Mouse (Mus musculus) ovary, postnatal 14 days (tissue): ENCODE measurements around the gene Plg.
A peak's percentile ranks its signal among the peaks of the same experiment; 100 is the strongest.

Experiments used
- DNase-seq: peaks from one replicate; pipeline ENCODE4 v3.0.0; 2022; ENCODE audit warnings: low spot score

Plg gene

GRCm38 (mm10) chr17:12385049-12385794, 6.8 kb downstream of the Plg start:
- DNase-seq = no peak

GRCm38 (mm10) chr17:12387781-12388180, 9.4 kb downstream of the Plg start:
- DNase-seq = no peak

GRCm38 (mm10) chr17:12388239-12388638, 9.8 kb downstream of the Plg start:
- no peak for DNase-seq

GRCm38 (mm10) chr17:12396163-12396677, 17.8 kb downstream of the Plg start:
- no peak for DNase-seq

GRCm38 (mm10) chr17:12403420-12403819, 25.0 kb downstream of the Plg start:
- no peak for DNase-seq

- DNase-seq = no peak
Measured at GRCm38 (mm10) chr17:12409346-12409944, 31.0 kb downstream of the Plg start.

- no peak for DNase-seq
Measured at GRCm38 (mm10) chr17:12412181-12412890, 33.9 kb downstream of the Plg start.

GRCm38 (mm10) chr17:12412891-12413237, 34.5 kb downstream of the Plg start:
- DNase-seq = no peak

GRCm38 (mm10) chr17:12415031-12415735, 36.8 kb downstream of the Plg start:
- DNase-seq = no peak

- DNase-seq = no peak
Measured at GRCm38 (mm10) chr17:12415741-12416140, 37.3 kb downstream of the Plg start.

GRCm38 (mm10) chr17:12416250-12416895, 38.0 kb downstream of the Plg start:
- peak; percentile 85 for DNase-seq

GRCm38 (mm10) chr17:12419491-12420079, 41.2 kb downstream of the Plg start:
- DNase-seq = no peak

- DNase-seq = no peak
Measured at GRCm38 (mm10) chr17:12420886-12421574, 42.6 kb downstream of the Plg start.

GRCm38 (mm10) chr17:12422143-12422542, 43.7 kb downstream of the Plg start:
- no peak for DNase-seq

- no peak for DNase-seq
Measured at GRCm38 (mm10) chr17:12427156-12427555, 48.7 kb downstream of the Plg start.

- no peak for DNase-seq
Measured at GRCm38 (mm10) chr17:12428369-12428768, 50.0 kb downstream of the Plg start.

GRCm38 (mm10) chr17:12431707-12432106, 53.3 kb downstream of the Plg start:
- no peak for DNase-seq

GRCm38 (mm10) chr17:12437771-12438170, 59.4 kb downstream of the Plg start:
- no peak for DNase-seq

- DNase-seq = no peak
Measured at GRCm38 (mm10) chr17:12444561-12444960, 66.2 kb downstream of the Plg start.

GRCm38 (mm10) chr17:12451234-12451633, 72.8 kb downstream of the Plg start:
- DNase-seq = no peak
